Mouse (Mus musculus): ENCODE results near the gene Gm44965.
A peak's percentile ranks its signal among the peaks of the same experiment; 100 is the strongest.

Gene Gm44965

GRCm38 (mm10) chr6:48627511-48627924 lies 33.8 kb downstream of the Gm44965 start:
- no peak for DNase-seq

GRCm38 (mm10) chr6:48628377-48628776 lies 34.6 kb downstream of the Gm44965 start:
- DNase-seq = no peak

GRCm38 (mm10) chr6:48628808-48629660 lies 35.3 kb downstream of the Gm44965 start:
- DNase-seq = peak; percentile 25 to 39

- DNase-seq = no peak
Measured at GRCm38 (mm10) chr6:48629661-48630034, 35.9 kb downstream of the Gm44965 start.

GRCm38 (mm10) chr6:48630831-48631230 lies 37.1 kb downstream of the Gm44965 start:
- peak in 1 of 2 experiments; percentile 12 for DNase-seq

- DNase-seq = no peak
Measured at GRCm38 (mm10) chr6:48635105-48635504, 41.4 kb downstream of the Gm44965 start.

GRCm38 (mm10) chr6:48636515-48636914 lies 42.8 kb downstream of the Gm44965 start:
- DNase-seq = peak in 1 of 2 experiments; percentile 15

GRCm38 (mm10) chr6:48637811-48638500 lies 44.2 kb downstream of the Gm44965 start:
- DNase-seq = no peak

- no peak for DNase-seq
Measured at GRCm38 (mm10) chr6:48638553-48638952, 44.8 kb downstream of the Gm44965 start.

GRCm38 (mm10) chr6:48641391-48641790 lies 47.6 kb downstream of the Gm44965 start:
- no peak for DNase-seq

GRCm38 (mm10) chr6:48642764-48643292 lies 49.1 kb downstream of the Gm44965 start:
- peak in 1 of 2 experiments; percentile 40 for DNase-seq

GRCm38 (mm10) chr6:48645660-48646308 lies 52.0 kb downstream of the Gm44965 start:
- peak; percentile 65 to 79 for DNase-seq

- no peak for DNase-seq
Measured at GRCm38 (mm10) chr6:48646309-48646690, 52.6 kb downstream of the Gm44965 start.

- peak; percentile 81 to 84 for DNase-seq
Measured at GRCm38 (mm10) chr6:48646995-48647394, 53.3 kb downstream of the Gm44965 start, which contains the start of gene Gimap8. TSS of gene Gimap8 (plus strand) at chr6:48647234.

- DNase-seq = no peak
Measured at GRCm38 (mm10) chr6:48647611-48648010, 53.9 kb downstream of the Gm44965 start.

GRCm38 (mm10) chr6:48648779-48649178 lies 55.0 kb downstream of the Gm44965 start:
- no peak for DNase-seq

- no peak for DNase-seq
Measured at GRCm38 (mm10) chr6:48650041-48650440, 56.3 kb downstream of the Gm44965 start.

GRCm38 (mm10) chr6:48658721-48659120 lies 65.0 kb downstream of the Gm44965 start:
- DNase-seq = no peak

GRCm38 (mm10) chr6:48664750-48665149 lies 71.0 kb downstream of the Gm44965 start:
- DNase-seq = no peak

- DNase-seq = no peak
Measured at GRCm38 (mm10) chr6:48665471-48665870, 71.7 kb downstream of the Gm44965 start.

GRCm38 (mm10) chr6:48666159-48666586 lies 72.4 kb downstream of the Gm44965 start:
- no peak for DNase-seq

GRCm38 (mm10) chr6:48668022-48668421 lies 74.3 kb downstream of the Gm44965 start:
- DNase-seq = no peak
